13 mouse cellular contexts compared by ENCODE assay signal in the genomic region with DNA sequence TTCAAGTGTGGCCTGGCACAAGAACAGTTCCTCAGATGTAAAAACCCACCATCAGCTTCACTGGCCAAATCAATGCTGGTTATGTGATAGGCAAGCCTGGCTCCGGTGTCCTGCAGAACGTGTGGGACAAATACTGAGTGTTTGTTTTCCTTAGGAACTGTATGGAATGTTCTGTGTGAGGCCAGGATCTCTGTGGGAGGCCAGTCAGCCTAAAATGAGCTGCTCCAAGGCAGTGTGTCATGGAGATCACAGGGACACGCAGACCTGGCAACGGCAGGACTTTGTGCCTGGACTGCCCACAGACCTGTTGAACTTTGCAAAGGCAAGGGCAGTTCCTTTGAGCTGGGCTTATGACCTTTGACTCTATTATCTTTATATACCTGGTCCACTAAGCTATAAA. TPM values are rescaled to one million over a fixed set of nuclear protein-coding genes. Genes with fewer than 3 reads are reported as not detected.
A peak's percentile ranks its signal among the peaks of the same experiment; 100 is the strongest.
DNase-seq lines count a peak whose midpoint lies in the region; ATAC-seq and TF ChIP-seq lines count a peak whose summit lies in the region.
"Had no signal": no experiment of that assay in that cellular context is flagged by ENCODE, and none has a peak within 500 bp of the region (broad histone marks: within the 10 kb centered on the region; RNA-seq: fewer than 3 reads in every experiment).

No protein-coding gene starts in this region.

- H3K36me3 ChIP-seq in heart, postnatal 0 days (replicated peaks; ENCODE audit: control insufficient read depth, insufficient read depth, low read length): no peaks in the 10 kb centered on the region
- H3K36me3 ChIP-seq in embryonic facial prominence, embryonic 10.5 days (replicated peaks): no peaks in the 10 kb centered on the region
- peaks cover 14% of the 10 kb centered on the region; the same call in 1 of the 2 replicates for H3K36me3 ChIP-seq in small intestine, adult 2 months (ENCODE audit: control insufficient read depth, insufficient read depth, low read length)
- H3K36me3 ChIP-seq: hindbrain, embryonic 10.5 days; limb, embryonic 15.5 days had no signal

- peaks cover 9% of the 10 kb centered on the region; the same call in 1 of the 2 replicates for H3K4me1 ChIP-seq in heart, postnatal 0 days (ENCODE audit: control insufficient read depth, insufficient read depth)
- peaks cover 13% of the 10 kb centered on the region for H3K4me1 ChIP-seq in embryonic facial prominence, embryonic 10.5 days
- peaks cover 25% of the 10 kb centered on the region; the same call in 1 of the 2 replicates for H3K4me1 ChIP-seq in small intestine, adult 2 months (ENCODE audit: control insufficient read depth, insufficient read depth, insufficient read length, low read length)
- H3K4me1 ChIP-seq: limb, embryonic 15.5 days had no signal

- TF ChIP-seq EP300 in heart, postnatal 0 days (IDR thresholded peaks at IDR 0.05; ENCODE audit: low read depth): no peak

- no peak overlapping the region for H3K27ac ChIP-seq in heart, postnatal 0 days (ENCODE audit: low read depth)
- H3K27ac ChIP-seq in embryonic facial prominence, embryonic 10.5 days (replicated peaks): peak overlapping the region; percentile 24; the same call in 1 of the 2 replicates
- H3K27ac ChIP-seq in small intestine, adult 2 months (ENCODE audit: insufficient read depth, low read depth, low read length): peak overlapping the region; percentile 98
- H3K27ac ChIP-seq: hindbrain, embryonic 10.5 days; limb, embryonic 15.5 days had no signal

- H3K9me3 ChIP-seq in heart, postnatal 0 days (replicated peaks; ENCODE audit: control insufficient read depth, low read length): no peaks in the 10 kb centered on the region
- H3K9me3 ChIP-seq in embryonic facial prominence, embryonic 10.5 days: no peaks in the 10 kb centered on the region
- H3K9me3 ChIP-seq: hindbrain, embryonic 10.5 days; limb, embryonic 15.5 days had no signal

- no peak overlapping the region for H3K9ac ChIP-seq in heart, postnatal 0 days (replicated peaks; ENCODE audit: low read depth, low read length)
- H3K9ac ChIP-seq: limb, embryonic 15.5 days had no signal

- TF ChIP-seq POLR2A in small intestine, adult 2 months (IDR thresholded peaks at IDR 0.05; ENCODE audit: low read depth, low read length): no peak

- DNase-seq in heart, postnatal 0 days (ENCODE audit: low spot score): peak; percentile 27
- DNase-seq in heart, postnatal 10 days: no peak
- no peak for DNase-seq in embryonic facial prominence, embryonic 10.5 days (ENCODE audit: low spot score)
- DNase-seq in kidney, postnatal 25 days: peak; percentile 7 to 69
- DNase-seq in urinary bladder, postnatal 25 days (ENCODE audit: low spot score): no peak
- no peak for DNase-seq in right cerebral cortex, adult 18-20 months
- DNase-seq: cerebellum, adult 8-10 months had no signal

- H3K4me3 ChIP-seq in heart, postnatal 0 days (ENCODE audit: low read depth, low read length): no peak overlapping the region
- no peak overlapping the region for H3K4me3 ChIP-seq in embryonic facial prominence, embryonic 10.5 days
- no peak overlapping the region; the same call in 1 of the 2 replicates for H3K4me3 ChIP-seq in small intestine, adult 2 months (ENCODE audit: low read depth, low read length)
- H3K4me3 ChIP-seq: hindbrain, embryonic 10.5 days; limb, embryonic 15.5 days had no signal

- peak; percentile 49 for ATAC-seq in heart, postnatal 0 days (ENCODE audit: insufficient read depth, low read depth)
- ATAC-seq in megakaryocyte-erythroid progenitor cell, adult 5-6 weeks (replicated peaks; ENCODE audit: low FRiP score, low TSS enrichment, poor library complexity, severe bottlenecking): no peak

- TF ChIP-seq CTCF in heart, postnatal 0 days (IDR thresholded peaks at IDR 0.05; ENCODE audit: low read depth): no peak
- TF ChIP-seq CTCF in small intestine, adult 2 months (IDR thresholded peaks at IDR 0.05; ENCODE audit: extremely low read depth, insufficient read length, insufficient replicate concordance, low read depth, low read length): no peak

- H3K4me2 ChIP-seq in heart, postnatal 0 days (ENCODE audit: low read depth, low read length): no peak overlapping the region
- H3K4me2 ChIP-seq: limb, embryonic 15.5 days had no signal

- intact Hi-C loops in heart, postnatal 10 days (cut with DNase I): no loop called here

- 43% methylated on average over 4 of the region's 4 CpGs for WGBS in heart, postnatal 0 days
- WGBS in embryonic facial prominence, embryonic 10.5 days: 50% methylated on average over 4 of the region's 4 CpGs
- WGBS in small intestine, adult 2 months: 12% methylated on average over 4 of the region's 4 CpGs

- no peaks in the 10 kb centered on the region for H3K27me3 ChIP-seq in heart, postnatal 0 days (ENCODE audit: control insufficient read depth, insufficient read depth, low read length)
- no peaks in the 10 kb centered on the region for H3K27me3 ChIP-seq in embryonic facial prominence, embryonic 10.5 days (replicated peaks; ENCODE audit: low read depth, poor library complexity, severe bottlenecking)
- no peaks in the 10 kb centered on the region for H3K27me3 ChIP-seq in small intestine, adult 2 months (ENCODE audit: control insufficient read depth, insufficient read depth, low read length)

RNA-seq across cellular contexts. Expression of gene Rbp2, which starts 4.2 kb away (rescaled TPM):
- total RNA-seq in heart, postnatal 0 days (2014; rRNA removed; ENCODE audit: low replicate concordance): not detected in 2 replicates
- 0.21 TPM in 1 of 2 replicates, not detected in the other for polyA plus RNA-seq in heart, postnatal 0 days (2015; fragmentation: Nextera tagmentation; extraction: Ambion mirVana)
- total RNA-seq in heart, postnatal 10 days (2021): under 1 TPM in 1 of 2 experiments, not detected in 1; 0.41 TPM
- polyA plus RNA-seq in embryonic facial prominence, embryonic 10.5 days (2016; fragmentation: Nextera tagmentation; extraction: Ambion mirVana): 0.44 and 0.65 TPM in 2 replicates
- polyA plus RNA-seq in small intestine, adult 2 months (2012; rRNA removed): 341 and 589 TPM in 2 replicates
- not detected in 2 replicates for total RNA-seq in megakaryocyte-erythroid progenitor cell, adult 5-6 weeks (2014; fragmentation: Nextera tagmentation)
- not detected in 2 replicates for total RNA-seq in megakaryocyte-erythroid progenitor cell, adult 5-6 weeks (2017)
- total RNA-seq: gastrocnemius, adult 18-20 months; layer of hippocampus, postnatal 25 days had no signal

Comparison
In these comparisons a context has a peak if more than half of its experiments do, and no peak if none do; other contexts are left out.
1. DNase-seq: peak in heart, postnatal 0 days (single experiment) and kidney, postnatal 25 days (2 of 2); none in heart, postnatal 10 days (0 of 2), embryonic facial prominence, embryonic 10.5 days (single experiment), urinary bladder, postnatal 25 days (single experiment) and right cerebral cortex, adult 18-20 months (single experiment).